Mouse (Mus musculus): Measurements from ENCODE around the gene Tbl1xr1. TPM values are rescaled to one million over a fixed set of nuclear protein-coding genes. Genes with fewer than 3 reads are reported as not detected.

Gene Tbl1xr1
- total RNA-seq, 2 experiments from 2014 or later: 52.9 to 55.5 TPM

- DNase-seq (ENCODE audit: low spot score): no peak
These were observed 116.5 kb downstream of the Tbl1xr1 start for GRCm38 (mm10) chr3:22192931-22193330.

GRCm38 (mm10) chr3:22194185-22194856 is 117.9 kb downstream of the Tbl1xr1 start:
- DNase-seq (ENCODE audit: low spot score): no peak

GRCm38 (mm10) chr3:22198802-22199201 is 122.3 kb downstream of the Tbl1xr1 start:
- DNase-seq (ENCODE audit: low spot score): no peak

- DNase-seq (ENCODE audit: low spot score): no peak
These were observed 127.7 kb downstream of the Tbl1xr1 start for GRCm38 (mm10) chr3:22204186-22204585.

GRCm38 (mm10) chr3:22221557-22221956 is 145.1 kb downstream of the Tbl1xr1 start:
- no peak for DNase-seq (ENCODE audit: low spot score)

GRCm38 (mm10) chr3:22222351-22222750 is 145.9 kb downstream of the Tbl1xr1 start:
- DNase-seq (ENCODE audit: low spot score): no peak

GRCm38 (mm10) chr3:22223023-22223422 is 146.6 kb downstream of the Tbl1xr1 start:
- DNase-seq (ENCODE audit: low spot score): no peak

GRCm38 (mm10) chr3:22228052-22228451 is 151.6 kb downstream of the Tbl1xr1 start:
- no peak for DNase-seq (ENCODE audit: low spot score)

GRCm38 (mm10) chr3:22230635-22231034 is 154.2 kb downstream of the Tbl1xr1 start:
- no peak for DNase-seq (ENCODE audit: low spot score)

- no peak for DNase-seq (ENCODE audit: low spot score)
These were observed 161.9 kb downstream of the Tbl1xr1 start for GRCm38 (mm10) chr3:22238106-22238900.

All from gastrocnemius, adult 18-20 months (tissue).